Mouse (Mus musculus): ENCODE data around the gene Prr13. TPM values are rescaled to one million over a fixed set of nuclear protein-coding genes. Genes with fewer than 3 reads are reported as not detected.

Prr13 gene
- polyA plus RNA-seq, 1 experiment from 2014 or later: 76.0 TPM

DNA sequence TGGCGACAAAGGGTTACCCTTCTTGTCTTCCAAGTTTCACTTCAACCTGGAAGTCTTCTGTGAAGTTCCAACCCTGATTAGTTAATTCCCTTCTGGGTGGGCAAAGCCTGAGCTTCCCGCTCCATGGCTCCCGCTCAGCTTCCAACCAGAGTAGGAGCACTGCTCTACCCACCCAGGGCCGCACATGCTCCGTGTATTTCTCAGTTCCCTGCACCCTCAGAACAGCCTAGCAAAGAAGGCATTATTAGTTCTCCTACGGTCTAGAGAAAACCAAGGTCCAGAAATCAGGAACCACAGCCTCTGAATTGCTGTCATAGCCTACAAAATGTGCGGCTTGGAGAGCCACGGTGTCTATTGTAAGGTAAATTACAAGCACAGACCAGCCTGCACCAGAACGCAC, 51.3 kb downstream of the Prr13 start:
- DNase-seq: no peak
- Histone ChIP-seq H3K4me1 (ENCODE audit: insufficient read depth) (peaks cover 10% of the 10 kb centered on the region), H3K9ac (replicated peaks) (peak overlapping the region; percentile 58), H3K9me3 (ENCODE audit: low read length) (no peaks in the 10 kb centered on the region), H3K27me3 (ENCODE audit: insufficient read depth, low read length) (no peaks in the 10 kb centered on the region), H3K4me3 (ENCODE audit: low read depth, low read length) (peak overlapping the region; percentile 64), H3K4me2 (ENCODE audit: low read depth, low read length) (peak overlapping the region; percentile 97), H3K36me3 (replicated peaks; ENCODE audit: insufficient read depth, low read length) (no peaks in the 10 kb centered on the region), H3K27ac (ENCODE audit: low read depth) (no peak overlapping the region)
- peak; percentile 33 for ATAC-seq
- TF ChIP-seq EP300 (IDR thresholded peaks at IDR 0.05; ENCODE audit: low read depth) (no peak), CTCF (IDR thresholded peaks at IDR 0.05; ENCODE audit: low read depth) (no peak)
- 14% methylated on average over 9 of the region's 9 CpGs for WGBS (ENCODE audit: insufficient replicate concordance)

DNA sequence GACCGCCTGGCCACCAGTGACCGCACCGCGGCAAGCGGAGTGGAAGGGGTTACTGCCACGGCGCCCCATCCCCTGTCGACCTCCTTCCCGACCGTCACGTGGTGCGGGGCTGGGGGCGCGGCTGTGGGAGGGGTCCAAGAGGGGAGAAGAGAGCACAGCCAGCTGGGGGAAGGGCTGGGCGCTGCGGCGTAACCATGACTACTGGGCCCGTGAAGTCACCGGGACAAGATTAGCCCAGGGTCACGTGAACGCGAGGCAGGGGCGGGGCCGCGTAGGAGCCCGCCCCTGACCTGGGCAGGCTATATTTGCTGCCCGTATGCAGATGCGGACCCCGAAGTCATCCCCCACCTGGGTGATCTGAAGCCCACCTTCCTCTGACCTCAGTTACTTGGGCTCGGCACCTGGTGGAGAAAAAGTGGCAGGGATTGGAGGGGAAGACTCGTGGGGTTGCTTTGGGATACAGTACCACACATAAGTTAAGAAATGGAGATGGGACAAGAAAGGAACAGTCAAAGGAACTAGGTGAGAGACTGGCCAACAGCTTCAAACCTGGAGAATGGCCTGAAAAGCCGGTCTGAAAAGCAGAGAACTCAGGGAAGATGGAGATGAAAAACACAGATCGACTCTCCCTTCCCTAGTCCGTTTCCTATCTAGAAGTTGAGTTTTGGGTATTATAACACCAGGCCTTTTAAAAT, 51.9 kb downstream of the Prr13 start:
- ATAC-seq: peak; percentile 92
- peak overlapping the region; percentile 58 for H3K9ac ChIP-seq (replicated peaks)
- H3K36me3 ChIP-seq (replicated peaks; ENCODE audit: insufficient read depth, low read length): no peaks in the 10 kb centered on the region
- 5% methylated on average over 32 of the region's 34 CpGs for WGBS (ENCODE audit: insufficient replicate concordance)
- H3K4me3 ChIP-seq (ENCODE audit: low read depth, low read length): peak overlapping the region; percentile 64
- TF ChIP-seq CTCF (IDR thresholded peaks at IDR 0.05; ENCODE audit: low read depth) (no peak), EP300 (IDR thresholded peaks at IDR 0.05; ENCODE audit: low read depth) (no peak)
- no peaks in the 10 kb centered on the region for H3K27me3 ChIP-seq (ENCODE audit: insufficient read depth, low read length)
- peak; percentile 85 for DNase-seq
- H3K4me2 ChIP-seq (ENCODE audit: low read depth, low read length): peak overlapping the region; percentile 97
- H3K4me1 ChIP-seq (ENCODE audit: insufficient read depth): peaks cover 10% of the 10 kb centered on the region
- no peaks in the 10 kb centered on the region for H3K9me3 ChIP-seq (ENCODE audit: low read length)
- H3K27ac ChIP-seq (ENCODE audit: low read depth): no peak overlapping the region

DNA sequence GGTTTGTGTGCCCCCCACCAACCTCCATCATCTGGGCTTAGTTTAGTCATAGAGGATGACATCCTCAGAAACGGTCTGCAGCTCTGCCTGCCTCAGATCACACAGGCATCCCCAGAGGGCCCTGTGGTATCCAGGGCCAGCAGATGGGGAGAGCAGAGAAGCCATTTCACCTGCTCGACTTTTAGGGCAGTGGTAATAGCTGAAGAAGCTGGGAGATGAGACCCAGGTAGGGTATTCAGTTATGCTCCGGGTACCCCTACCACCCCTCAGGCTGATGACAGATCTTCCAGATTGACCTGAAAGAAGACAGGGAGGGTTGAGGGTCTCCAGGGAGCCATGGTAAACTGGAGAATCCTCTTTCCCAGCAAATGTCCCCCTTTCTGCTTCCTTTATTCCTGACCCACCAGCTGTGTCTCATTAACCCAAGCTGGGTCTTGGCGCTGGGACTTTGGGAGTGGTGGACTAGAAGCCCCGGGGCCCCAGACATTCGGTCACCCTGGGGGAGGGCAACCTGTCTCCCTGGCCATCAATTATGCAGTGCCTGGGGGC, 52.5 kb downstream of the Prr13 start:
- ATAC-seq: no peak
- Histone ChIP-seq H3K27ac (ENCODE audit: low read depth) (no peak overlapping the region), H3K36me3 (replicated peaks; ENCODE audit: insufficient read depth, low read length) (no peaks in the 10 kb centered on the region), H3K9ac (replicated peaks) (0 out of 2 replicates have a peak overlapping the region, but pooled peaks have one; percentile 58), H3K9me3 (ENCODE audit: low read length) (no peaks in the 10 kb centered on the region), H3K27me3 (ENCODE audit: insufficient read depth, low read length) (0 out of 2 replicates have a peak, but pooled peaks cover 5% of the 10 kb centered on the region), H3K4me1 (ENCODE audit: insufficient read depth) (peaks cover 15% of the 10 kb centered on the region), H3K4me2 (ENCODE audit: low read depth, low read length) (peak overlapping the region; percentile 97; the same call in 1 of the 2 replicates), H3K4me3 (ENCODE audit: low read depth, low read length) (no peak overlapping the region)
- no peak for TF ChIP-seq CTCF (IDR thresholded peaks at IDR 0.05; ENCODE audit: low read depth)
- no peak for TF ChIP-seq EP300 (IDR thresholded peaks at IDR 0.05; ENCODE audit: low read depth)
- no peak for DNase-seq
- WGBS (ENCODE audit: insufficient replicate concordance): 40% methylated on average over 6 of the region's 6 CpGs

DNA sequence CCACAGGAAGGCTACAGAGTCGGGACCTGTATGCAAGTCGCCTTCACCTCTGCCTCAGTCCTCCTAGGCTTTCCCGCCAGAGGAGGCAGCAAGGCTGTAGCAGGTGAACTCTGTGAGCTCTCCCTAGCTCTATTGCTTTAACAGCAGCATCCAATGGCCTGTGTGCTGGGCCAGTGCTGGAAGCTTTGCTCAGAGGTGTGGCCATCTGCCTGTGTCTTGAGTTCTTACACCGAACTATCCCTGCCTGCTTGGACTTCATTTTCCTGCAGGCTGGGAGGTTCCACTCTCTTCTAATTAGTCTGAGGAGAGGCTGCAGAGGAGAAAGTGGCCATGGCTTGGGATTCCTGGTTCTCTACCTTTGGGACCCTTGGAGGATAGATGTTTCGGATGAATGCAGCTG, 53.2 kb downstream of the Prr13 start:
- H3K4me2 ChIP-seq (ENCODE audit: low read depth, low read length): no peak overlapping the region
- 65% methylated on average over 5 of the region's 5 CpGs for WGBS (ENCODE audit: insufficient replicate concordance)
- no peak overlapping the region for H3K9ac ChIP-seq (replicated peaks)
- H3K4me3 ChIP-seq (ENCODE audit: low read depth, low read length): no peak overlapping the region
- H3K9me3 ChIP-seq (ENCODE audit: low read length): no peaks in the 10 kb centered on the region
- no peaks in the 10 kb centered on the region for H3K36me3 ChIP-seq (replicated peaks; ENCODE audit: insufficient read depth, low read length)
- DNase-seq (no peak), ATAC-seq (no peak)
- H3K27ac ChIP-seq (ENCODE audit: low read depth): no peak overlapping the region
- TF ChIP-seq EP300 (IDR thresholded peaks at IDR 0.05; ENCODE audit: low read depth): no peak
- no peak for TF ChIP-seq CTCF (IDR thresholded peaks at IDR 0.05; ENCODE audit: low read depth)
- H3K27me3 ChIP-seq (ENCODE audit: insufficient read depth, low read length): 0 out of 2 replicates have a peak, but pooled peaks cover 5% of the 10 kb centered on the region
- peaks cover 21% of the 10 kb centered on the region for H3K4me1 ChIP-seq (ENCODE audit: insufficient read depth)

Other genes with a start within 250 kb of the Prr13 start
- gene Itgb7, start 227.1 kb upstream of the Prr13 start, polyA plus RNA-seq (2015; fragmentation: Nextera tagmentation; extraction: Ambion mirVana): 5.8 and 8.6 TPM in 2 replicates
- 2.4 and 2.6 TPM in 2 replicates for gene Rarg, start 201.5 kb upstream of the Prr13 start, polyA plus RNA-seq (2015; fragmentation: Nextera tagmentation; extraction: Ambion mirVana)
- gene Gm9918, start 188.5 kb upstream of the Prr13 start, polyA plus RNA-seq (2015; fragmentation: Nextera tagmentation; extraction: Ambion mirVana): not detected in 2 replicates
- gene Mfsd5, start 179.6 kb upstream of the Prr13 start, polyA plus RNA-seq (2015; fragmentation: Nextera tagmentation; extraction: Ambion mirVana): 25.4 and 27.4 TPM in 2 replicates
- gene Espl1, start 162.8 kb upstream of the Prr13 start, polyA plus RNA-seq (2015; fragmentation: Nextera tagmentation; extraction: Ambion mirVana): 7.3 and 7.8 TPM in 2 replicates
- gene Pfdn5, start 132.9 kb upstream of the Prr13 start, polyA plus RNA-seq (2015; fragmentation: Nextera tagmentation; extraction: Ambion mirVana): 172 and 179 TPM in 2 replicates
- 28.1 and 30.8 TPM in 2 replicates for gene Myg1, start 127.3 kb upstream of the Prr13 start, polyA plus RNA-seq (2015; fragmentation: Nextera tagmentation; extraction: Ambion mirVana)
- 15.6 and 18.8 TPM in 2 replicates for gene Aaas, start 108.3 kb upstream of the Prr13 start, polyA plus RNA-seq (2015; fragmentation: Nextera tagmentation; extraction: Ambion mirVana)
- gene Sp7, start 91.8 kb upstream of the Prr13 start, polyA plus RNA-seq (2015; fragmentation: Nextera tagmentation; extraction: Ambion mirVana): not detected in 2 replicates
- gene Sp1, start 52.9 kb upstream of the Prr13 start, polyA plus RNA-seq (2015; fragmentation: Nextera tagmentation; extraction: Ambion mirVana): 2.8 and 2.9 TPM in 2 replicates
- gene Amhr2, start 13.7 kb upstream of the Prr13 start, polyA plus RNA-seq (2015; fragmentation: Nextera tagmentation; extraction: Ambion mirVana): 0.36 and 0.60 TPM in 2 replicates
- 68.4 and 70.9 TPM in 2 replicates for gene Pcbp2, start 11.5 kb downstream of the Prr13 start, polyA plus RNA-seq (2015; fragmentation: Nextera tagmentation; extraction: Ambion mirVana)
- not detected in 2 replicates for gene Gm10337, start 44.7 kb downstream of the Prr13 start, polyA plus RNA-seq (2015; fragmentation: Nextera tagmentation; extraction: Ambion mirVana)
- gene Map3k12, start 58.0 kb downstream of the Prr13 start, polyA plus RNA-seq (2015; fragmentation: Nextera tagmentation; extraction: Ambion mirVana): 0.53 and 0.85 TPM in 2 replicates
- gene Tarbp2, start 59.2 kb downstream of the Prr13 start, polyA plus RNA-seq (2015; fragmentation: Nextera tagmentation; extraction: Ambion mirVana): 26.8 and 27.8 TPM in 2 replicates
- gene Npff, start 65.9 kb downstream of the Prr13 start, polyA plus RNA-seq (2015; fragmentation: Nextera tagmentation; extraction: Ambion mirVana): 0.42 and 0.60 TPM in 2 replicates
- not detected in 2 replicates for gene Gm28047, start 166.0 kb downstream of the Prr13 start, polyA plus RNA-seq (2015; fragmentation: Nextera tagmentation; extraction: Ambion mirVana)
- gene Atf7, start 166.4 kb downstream of the Prr13 start, polyA plus RNA-seq (2015; fragmentation: Nextera tagmentation; extraction: Ambion mirVana): 7.7 and 8.1 TPM in 2 replicates
- 49.2 and 53.0 TPM in 2 replicates for gene Atp5g2, start 213.3 kb downstream of the Prr13 start, polyA plus RNA-seq (2015; fragmentation: Nextera tagmentation; extraction: Ambion mirVana)